Mouse (Mus musculus) midbrain, embryonic 12.5 days (tissue): ENCODE measurements around the gene Dock8. TPM values are rescaled to one million over a fixed set of nuclear protein-coding genes. Genes with fewer than 3 reads are reported as not detected.

Experiments
- ATAC-seq: fragments of 200-750 bp; cut with Nextera tagmentation; 2 replicates; pipeline ENCODE4 v1.8.0; 2017; ENCODE audit warnings: low read depth, moderate TSS enrichment, moderate library complexity; ENCODE audit not compliant: low FRiP score
- H3K27ac ChIP-seq: fragments of 300-500 bp; sonication (generic); replicated peaks from 2 replicates; pipeline ENCODE4 v1.5.1; 2016; ENCODE audit warnings: mild to moderate bottlenecking
- H3K27me3 ChIP-seq: fragments of 300-500 bp; sonication (generic); 2 replicates; pipeline ENCODE4 v1.6.1; 2016; ENCODE audit warnings: mild to moderate bottlenecking
- H3K36me3 ChIP-seq: fragments of 300-500 bp; sonication (generic); 2 replicates; pipeline ENCODE4 v1.6.1; 2016
- H3K4me1 ChIP-seq: fragments of 300-500 bp; sonication (generic); 2 replicates; pipeline ENCODE4 v1.6.1; 2016
- H3K4me2 ChIP-seq: fragments of 300-500 bp; sonication (generic); replicated peaks from 2 replicates; pipeline ENCODE4 v1.6.1; 2016; ENCODE audit warnings: mild to moderate bottlenecking, moderate library complexity
- H3K4me3 ChIP-seq: fragments of 300-500 bp; sonication (generic); 2 replicates; pipeline ENCODE4 v1.5.1; 2016; ENCODE audit warnings: mild to moderate bottlenecking
- H3K9ac ChIP-seq: fragments of 300-500 bp; sonication (generic); replicated peaks from 2 replicates; pipeline ENCODE4 v1.6.1; 2016; ENCODE audit warnings: mild to moderate bottlenecking, moderate library complexity
- H3K9me3 ChIP-seq: fragments of 300-500 bp; sonication (generic); 2 replicates; pipeline ENCODE4 v1.6.1; 2016; ENCODE audit warnings: mild to moderate bottlenecking
- WGBS: fragments of 180-500 bp; shearing (Covaris S2); methylation state at CpG from one replicate; pipeline ENCODE4 v1.1.7; 2016; 5-methylcytosine and 5-hydroxymethylcytosine counted together
- polyA plus RNA-seq: library from polyadenylated mRNA; unstranded; fragments of >200 nt; fragmentation: Nextera tagmentation; extraction: Ambion mirVana; gene quantifications from 2 replicates; pipeline ENCODE4 v1.2.1, GENCODE M21; 2016

The Dock8 gene
- polyA plus RNA-seq, 1 experiment from 2014 or later = 1.3 TPM

DNA sequence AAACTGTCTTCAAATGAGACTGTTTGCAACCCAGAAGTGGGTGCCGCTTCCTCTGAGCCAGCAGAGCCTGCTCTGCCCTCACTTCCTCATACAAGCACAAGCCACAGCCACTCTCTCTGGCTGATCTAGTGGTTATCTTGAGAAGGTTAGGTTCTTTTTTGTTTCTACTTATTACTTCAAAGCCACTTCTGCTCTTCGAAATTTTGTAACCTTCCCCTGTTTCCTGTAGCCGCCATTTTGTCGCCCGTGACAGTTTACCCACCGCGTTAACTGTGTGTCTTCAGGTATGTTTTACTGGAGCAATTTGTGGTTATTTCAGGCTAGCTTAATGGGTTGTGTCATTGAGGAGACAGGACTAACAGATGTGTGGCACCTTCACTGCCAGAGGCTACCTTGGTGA lies 53.0 kb downstream of the Dock8 start:
- H3K4me2 ChIP-seq = no peak overlapping the region
- no peak for ATAC-seq
- WGBS = 94% methylated on average over 7 of the region's 7 CpGs

DNA sequence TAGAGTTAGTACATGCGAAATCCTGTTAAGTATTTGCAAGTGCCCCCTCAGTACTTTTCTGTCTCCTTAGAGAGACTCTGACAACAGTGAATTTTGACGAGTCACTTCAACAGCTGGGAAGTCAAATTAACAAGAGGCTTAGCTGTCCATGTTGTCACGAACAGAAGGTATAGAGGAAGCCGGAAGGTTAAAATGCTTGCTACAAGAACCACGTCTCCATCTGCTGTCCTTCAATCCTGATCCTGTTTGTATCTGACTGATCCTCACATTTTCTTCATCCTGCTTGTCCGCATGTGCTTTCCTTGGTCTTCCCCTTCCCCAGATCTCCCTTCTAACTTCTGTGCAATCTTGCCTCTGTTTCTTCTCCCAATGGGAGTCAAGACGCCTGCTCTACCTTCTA lies 53.8 kb downstream of the Dock8 start:
- Histone ChIP-seq H3K4me3 (no peak overlapping the region), H3K36me3 (no peaks in the 10 kb centered on the region), H3K9me3 (no peaks in the 10 kb centered on the region), H3K27ac (no peak overlapping the region), H3K9ac (no peak overlapping the region), H3K4me2 (no peak overlapping the region), H3K4me1 (no peaks in the 10 kb centered on the region), H3K27me3 (no peaks in the 10 kb centered on the region)
- no peak for ATAC-seq
- 65% methylated on average over 7 of the region's 7 CpGs for WGBS

More for the DNA sequence above, 53.0 kb downstream of the Dock8 start:
- Histone ChIP-seq H3K27me3 (no peaks in the 10 kb centered on the region), H3K4me1 (no peaks in the 10 kb centered on the region), H3K9me3 (no peaks in the 10 kb centered on the region), H3K9ac (no peak overlapping the region), H3K27ac (no peak overlapping the region), H3K4me3 (no peak overlapping the region), H3K36me3 (no peaks in the 10 kb centered on the region)

DNA sequence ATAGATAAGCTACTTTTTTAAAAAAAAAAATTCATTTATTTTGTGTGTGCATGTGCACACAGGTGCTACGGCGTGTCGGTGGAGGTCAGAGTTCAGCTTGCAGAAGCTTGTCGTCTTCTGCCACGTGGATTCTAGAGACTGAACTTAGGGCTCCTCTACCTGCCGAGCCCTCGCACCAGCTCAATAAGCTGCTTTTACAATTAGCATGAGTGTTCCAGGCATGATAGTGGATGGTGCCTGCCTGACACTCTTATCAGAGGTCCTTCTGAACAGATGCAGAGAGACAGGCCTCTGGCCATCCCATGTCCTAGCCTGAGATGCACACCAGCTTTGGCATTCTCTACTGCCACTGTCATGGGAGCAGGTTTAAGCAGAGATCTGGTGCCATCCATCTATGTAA lies 55.7 kb downstream of the Dock8 start:
- H3K4me1 ChIP-seq = no peaks in the 10 kb centered on the region
- ATAC-seq = no peak
- H3K27ac ChIP-seq = no peak overlapping the region
- WGBS = 91% methylated on average over 7 of the region's 7 CpGs
- no peak overlapping the region for H3K4me2 ChIP-seq
- H3K36me3 ChIP-seq = no peaks in the 10 kb centered on the region
- no peak overlapping the region for H3K9ac ChIP-seq
- no peaks in the 10 kb centered on the region for H3K9me3 ChIP-seq
- H3K27me3 ChIP-seq = peaks cover 2% of the 10 kb centered on the region; the same call in 1 of the 2 replicates
- no peak overlapping the region for H3K4me3 ChIP-seq

DNA sequence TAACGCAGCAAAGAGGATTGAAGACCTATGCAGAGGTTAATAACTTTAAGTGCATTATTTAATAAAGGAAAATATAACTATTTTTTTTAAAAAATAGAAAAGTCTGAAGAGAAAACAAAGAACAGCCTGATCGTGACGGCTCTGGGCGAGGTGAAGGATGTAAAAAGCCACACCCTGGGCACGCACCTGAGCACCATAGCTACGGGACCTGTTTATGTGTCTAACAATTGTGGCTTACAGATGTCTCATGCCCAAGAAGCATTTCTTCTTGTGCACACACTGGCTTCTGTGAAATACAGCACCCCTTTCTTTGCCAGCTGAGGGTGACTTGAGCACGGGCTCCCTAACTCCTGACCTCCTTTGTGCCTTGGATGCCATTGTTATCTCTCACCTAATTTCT lies 56.2 kb downstream of the Dock8 start:
- Histone ChIP-seq H3K4me2 (no peak overlapping the region), H3K4me1 (no peaks in the 10 kb centered on the region), H3K27ac (no peak overlapping the region), H3K9ac (no peak overlapping the region), H3K9me3 (no peaks in the 10 kb centered on the region), H3K36me3 (no peaks in the 10 kb centered on the region), H3K27me3 (peaks cover 5% of the 10 kb centered on the region; the same call in 1 of the 2 replicates), H3K4me3 (no peak overlapping the region)
- ATAC-seq = no peak
- WGBS = 95% methylated on average over 7 of the region's 7 CpGs

DNA sequence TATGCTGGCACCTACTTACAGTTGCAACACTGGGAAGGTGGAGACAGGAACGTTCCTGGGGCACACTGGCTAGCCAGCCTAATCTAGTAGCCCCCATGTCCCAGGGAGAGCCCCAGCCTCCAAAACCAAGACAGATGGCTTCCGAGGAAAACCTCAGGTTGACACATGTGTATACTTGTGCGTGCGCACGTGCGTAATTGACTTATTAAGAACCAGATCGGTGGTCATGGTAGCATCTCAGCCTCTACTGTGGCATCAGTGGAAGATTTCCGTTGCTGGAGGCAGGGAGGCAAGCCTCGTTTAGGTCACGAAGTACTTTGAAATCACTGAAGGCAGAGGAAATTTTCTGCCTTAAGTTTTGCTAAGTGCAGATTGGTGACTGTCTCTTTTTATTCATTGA lies 56.9 kb downstream of the Dock8 start:
- no peak overlapping the region for H3K9ac ChIP-seq
- H3K4me2 ChIP-seq = no peak overlapping the region
- 0 out of 2 replicates have a peak, but pooled peaks cover 3% of the 10 kb centered on the region for H3K4me1 ChIP-seq
- H3K36me3 ChIP-seq = no peaks in the 10 kb centered on the region
- WGBS = 93% methylated on average over 10 of the region's 10 CpGs
- no peak overlapping the region for H3K27ac ChIP-seq
- peaks cover 5% of the 10 kb centered on the region; the same call in 1 of the 2 replicates for H3K27me3 ChIP-seq
- H3K4me3 ChIP-seq = no peak overlapping the region
- no peak for ATAC-seq
- no peaks in the 10 kb centered on the region for H3K9me3 ChIP-seq

DNA sequence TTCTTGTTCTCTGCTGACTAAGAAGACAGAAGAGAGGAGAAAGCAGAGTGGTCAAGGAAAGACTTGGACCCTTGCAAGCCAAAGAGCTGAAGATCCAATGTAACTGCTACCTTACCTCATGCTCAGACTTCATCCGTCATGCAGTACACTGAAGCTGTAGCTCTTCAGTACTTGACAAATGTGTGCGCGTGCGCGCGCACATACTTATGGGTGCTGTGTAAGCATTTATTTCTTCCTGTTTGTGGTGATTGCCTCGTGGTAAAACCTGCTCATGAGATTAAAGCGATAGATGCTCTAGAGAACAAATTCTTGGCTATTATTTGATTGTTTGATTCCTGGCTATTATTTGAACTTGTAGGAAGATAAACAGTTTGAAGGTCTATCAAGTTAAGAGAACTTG lies 58.5 kb downstream of the Dock8 start:
- H3K9ac ChIP-seq = no peak overlapping the region
- no peaks in the 10 kb centered on the region for H3K9me3 ChIP-seq
- H3K27me3 ChIP-seq = peaks cover 5% of the 10 kb centered on the region; the same call in 1 of the 2 replicates
- 0 out of 2 replicates have a peak, but pooled peaks cover 3% of the 10 kb centered on the region for H3K4me1 ChIP-seq
- 96% methylated on average over 8 of the region's 8 CpGs for WGBS
- no peaks in the 10 kb centered on the region for H3K36me3 ChIP-seq
- ATAC-seq = no peak
- H3K27ac ChIP-seq = no peak overlapping the region
- no peak overlapping the region for H3K4me3 ChIP-seq
- no peak overlapping the region for H3K4me2 ChIP-seq

DNA sequence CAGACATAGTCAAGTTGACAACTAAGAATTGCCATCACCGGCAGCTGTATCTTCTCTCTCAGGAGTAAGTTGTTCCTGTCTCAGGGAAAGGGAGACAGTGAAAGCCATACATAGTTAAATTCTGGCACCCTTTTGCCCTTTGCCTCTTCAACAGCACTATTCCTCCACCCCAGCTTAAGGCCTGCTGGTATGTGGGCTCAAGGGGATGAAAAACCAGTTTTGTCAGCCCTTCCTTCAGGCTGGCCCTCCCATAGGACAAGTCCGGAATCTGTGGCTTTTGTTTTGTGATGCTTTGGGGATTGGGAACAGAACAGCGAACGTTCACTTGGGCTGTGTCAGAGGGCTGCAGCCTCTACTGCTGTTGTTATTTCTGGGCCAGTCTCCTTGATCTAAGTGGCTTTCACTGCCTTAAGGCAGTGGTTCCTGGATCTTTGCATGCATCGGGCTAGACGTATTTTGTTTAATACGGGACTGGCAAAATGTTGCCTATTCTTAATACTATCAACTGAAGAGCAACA lies 60.6 kb downstream of the Dock8 start:
- Histone ChIP-seq H3K27ac (no peak overlapping the region), H3K27me3 (peaks cover 5% of the 10 kb centered on the region; the same call in 1 of the 2 replicates), H3K4me2 (no peak overlapping the region), H3K4me3 (no peak overlapping the region), H3K36me3 (no peaks in the 10 kb centered on the region), H3K4me1 (0 out of 2 replicates have a peak, but pooled peaks cover 3% of the 10 kb centered on the region), H3K9ac (no peak overlapping the region), H3K9me3 (no peaks in the 10 kb centered on the region)
- WGBS = 65% methylated on average over 7 of the region's 7 CpGs
- no peak for ATAC-seq

DNA sequence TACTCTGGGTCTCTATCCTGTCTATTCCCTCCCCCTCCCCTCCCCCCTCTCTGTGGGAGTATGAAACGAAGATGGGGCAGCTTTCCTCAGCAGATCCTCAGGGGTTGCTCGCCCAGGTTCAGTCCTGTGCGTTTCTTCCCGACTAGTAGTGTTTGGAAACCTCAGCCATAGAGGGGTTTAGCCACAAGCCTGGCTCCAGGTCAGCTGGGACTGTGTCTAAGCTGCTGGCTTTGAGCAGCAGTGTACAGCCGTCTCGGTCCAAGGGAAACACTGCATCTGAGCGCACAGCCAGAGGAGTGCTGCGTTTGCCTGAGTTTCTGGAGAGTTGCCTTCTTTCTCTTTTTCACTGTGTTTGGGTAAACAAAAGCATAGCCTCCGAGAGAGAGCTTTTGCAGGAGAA lies 61.0 kb downstream of the Dock8 start:
- no peaks in the 10 kb centered on the region for H3K36me3 ChIP-seq
- no peak overlapping the region for H3K4me3 ChIP-seq
- 0 out of 2 replicates have a peak, but pooled peaks cover 3% of the 10 kb centered on the region for H3K4me1 ChIP-seq
- no peak overlapping the region for H3K9ac ChIP-seq
- 29% methylated on average over 9 of the region's 9 CpGs for WGBS
- H3K27ac ChIP-seq = no peak overlapping the region
- ATAC-seq = no peak
- no peaks in the 10 kb centered on the region for H3K9me3 ChIP-seq
- H3K27me3 ChIP-seq = peaks cover 5% of the 10 kb centered on the region; the same call in 1 of the 2 replicates
- no peak overlapping the region; the same call in 1 of the 2 replicates for H3K4me2 ChIP-seq

DNA sequence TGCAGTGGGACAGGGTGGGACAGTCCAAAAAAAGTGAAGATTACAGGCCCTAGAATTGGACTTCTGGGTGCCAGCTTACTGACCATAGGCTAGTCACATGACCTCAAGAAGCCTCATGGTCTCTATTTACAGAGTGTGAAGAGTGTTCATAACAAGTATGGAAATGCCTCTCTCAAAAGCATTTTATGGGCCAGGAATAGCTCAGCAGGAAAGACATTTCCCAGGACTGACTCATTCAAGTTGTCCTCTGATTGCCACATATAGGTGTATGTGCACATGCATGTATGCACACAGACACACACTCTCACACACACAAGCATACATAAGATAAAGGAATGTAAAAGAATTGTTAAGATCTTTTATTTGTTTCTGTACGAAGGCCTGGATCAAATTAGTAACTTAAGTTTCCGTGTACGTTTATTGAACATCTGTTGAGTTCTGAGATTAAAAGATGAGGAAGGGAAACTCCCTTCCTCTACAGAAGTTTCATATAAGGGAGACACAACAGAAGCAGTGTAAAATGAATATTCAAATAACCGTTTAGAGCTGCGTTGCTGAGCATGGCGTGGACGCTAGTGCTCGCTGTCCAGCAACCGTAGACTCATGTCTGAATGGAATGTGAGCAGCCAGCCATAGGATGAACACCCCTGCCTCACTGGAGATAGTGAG lies 63.0 kb downstream of the Dock8 start:
- Histone ChIP-seq H3K27ac (no peak overlapping the region), H3K27me3 (peaks cover 5% of the 10 kb centered on the region; the same call in 1 of the 2 replicates), H3K36me3 (no peaks in the 10 kb centered on the region), H3K9me3 (no peaks in the 10 kb centered on the region), H3K4me3 (no peak overlapping the region), H3K4me2 (no peak overlapping the region), H3K4me1 (0 out of 2 replicates have a peak, but pooled peaks cover 3% of the 10 kb centered on the region), H3K9ac (no peak overlapping the region)
- 89% methylated on average over 9 of the region's 9 CpGs for WGBS
- no peak for ATAC-seq

DNA sequence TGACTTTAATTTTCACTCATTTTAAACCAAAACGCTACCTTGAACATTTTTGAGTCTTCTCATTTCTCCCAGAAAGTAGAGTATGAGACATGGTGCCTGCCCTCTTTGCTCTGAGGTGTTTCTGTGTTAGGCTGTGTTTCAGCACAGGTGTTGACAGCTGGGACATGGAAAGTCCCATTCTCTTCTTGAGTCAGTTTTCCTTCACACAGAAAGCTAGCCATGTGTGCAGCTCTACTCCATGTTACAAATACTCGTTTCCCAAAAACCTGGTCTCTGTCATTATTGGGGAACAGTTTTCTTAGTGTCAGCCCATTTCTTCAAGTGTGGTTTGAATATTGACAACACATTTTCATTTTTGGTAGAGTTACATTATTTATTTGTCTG lies 63.5 kb downstream of the Dock8 start:
- H3K9me3 ChIP-seq = no peaks in the 10 kb centered on the region
- H3K27me3 ChIP-seq = peaks cover 5% of the 10 kb centered on the region; the same call in 1 of the 2 replicates
- H3K27ac ChIP-seq = no peak overlapping the region
- 87% methylated on average over 2 of the region's 2 CpGs for WGBS
- 0 out of 2 replicates have a peak, but pooled peaks cover 3% of the 10 kb centered on the region for H3K4me1 ChIP-seq
- H3K9ac ChIP-seq = no peak overlapping the region
- no peaks in the 10 kb centered on the region for H3K36me3 ChIP-seq
- H3K4me3 ChIP-seq = no peak overlapping the region
- no peak for ATAC-seq
- no peak overlapping the region for H3K4me2 ChIP-seq

DNA sequence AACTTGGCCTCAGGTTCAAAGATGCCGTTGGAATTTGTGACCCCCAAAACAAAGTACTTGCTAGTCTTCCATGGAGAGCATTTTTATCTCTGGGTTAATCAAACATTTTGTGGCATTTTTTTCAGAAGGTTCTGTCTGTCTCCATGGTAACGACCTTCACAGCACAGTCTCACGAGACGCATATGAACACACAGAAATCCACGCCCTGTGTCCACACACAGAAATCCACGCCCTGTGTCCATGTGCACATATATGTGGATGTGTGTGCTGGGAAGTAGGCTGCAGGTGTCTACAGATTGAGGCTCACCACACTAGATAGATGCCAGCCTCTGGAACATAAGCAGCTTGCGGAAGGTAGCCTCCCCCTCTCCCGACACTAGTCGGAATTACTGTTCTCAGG lies 66.9 kb downstream of the Dock8 start:
- H3K4me2 ChIP-seq = no peak overlapping the region
- no peaks in the 10 kb centered on the region for H3K4me1 ChIP-seq
- WGBS = 77% methylated on average over 9 of the region's 9 CpGs
- no peaks in the 10 kb centered on the region for H3K9me3 ChIP-seq
- no peak overlapping the region for H3K27ac ChIP-seq
- H3K27me3 ChIP-seq = no peaks in the 10 kb centered on the region
- H3K4me3 ChIP-seq = no peak overlapping the region
- ATAC-seq = no peak
- H3K36me3 ChIP-seq = no peaks in the 10 kb centered on the region
- H3K9ac ChIP-seq = no peak overlapping the region

DNA sequence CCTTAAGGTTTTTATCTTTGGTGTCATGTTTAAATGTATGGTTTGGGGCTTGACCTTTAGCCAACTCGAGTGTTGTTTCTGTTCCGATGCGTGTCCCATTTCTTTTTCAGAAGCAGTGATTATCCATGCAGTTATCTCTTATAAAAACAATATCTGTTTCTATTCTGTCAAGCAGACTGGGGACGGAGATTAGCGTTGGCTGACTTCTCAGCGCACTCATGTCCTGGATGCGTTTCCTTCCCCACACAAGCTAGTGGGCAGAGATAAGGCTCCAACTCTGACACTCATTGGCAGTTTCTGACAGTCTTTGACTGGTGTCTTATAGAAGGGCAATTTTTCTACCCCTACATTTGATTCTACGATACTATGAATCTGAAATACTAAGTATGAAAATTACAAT lies 69.2 kb downstream of the Dock8 start:
- WGBS = 80% methylated on average over 8 of the region's 8 CpGs
- Histone ChIP-seq H3K9me3 (no peaks in the 10 kb centered on the region), H3K4me2 (no peak overlapping the region), H3K36me3 (no peaks in the 10 kb centered on the region), H3K27me3 (no peaks in the 10 kb centered on the region), H3K9ac (no peak overlapping the region), H3K4me1 (no peaks in the 10 kb centered on the region), H3K27ac (no peak overlapping the region), H3K4me3 (no peak overlapping the region)
- ATAC-seq = no peak
